Mouse (Mus musculus): Measurements from ENCODE around the gene C9orf72. TPM values are rescaled to one million over a fixed set of nuclear protein-coding genes. Genes with fewer than 3 reads are reported as not detected.

C9orf72 gene
- total RNA-seq, 2 experiments from 2014 or later: 33.6 to 33.7 TPM

DNA sequence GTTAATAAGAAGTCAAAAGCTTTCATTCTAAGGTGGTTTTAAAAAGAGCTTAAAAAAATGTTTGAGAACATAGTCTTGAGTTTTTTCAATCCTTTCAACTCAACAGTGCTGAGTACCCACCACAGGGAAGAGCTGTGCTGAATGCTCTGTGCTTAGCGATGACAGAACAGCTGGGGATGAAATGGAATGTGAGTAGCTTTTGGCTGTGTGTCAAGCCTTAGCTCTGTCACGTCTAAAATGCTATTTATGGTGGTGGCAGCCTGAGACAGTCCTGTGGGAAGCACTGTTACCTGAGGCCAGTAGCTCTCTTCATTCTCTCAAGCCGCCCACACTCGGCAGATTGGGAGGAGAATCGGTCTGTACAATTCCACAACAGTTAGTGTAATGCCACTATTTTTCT, 36.2 kb downstream of the C9orf72 start:
- no peak for DNase-seq (ENCODE audit: extremely low spot score in 1 of 2, low spot score in 2 of 2)
- intact Hi-C loops (cut with DNase I): loop anchor here (5.0 kb wide), 1 partner anchor 227 kb away; no protein-coding TSS in a partner anchor

DNA sequence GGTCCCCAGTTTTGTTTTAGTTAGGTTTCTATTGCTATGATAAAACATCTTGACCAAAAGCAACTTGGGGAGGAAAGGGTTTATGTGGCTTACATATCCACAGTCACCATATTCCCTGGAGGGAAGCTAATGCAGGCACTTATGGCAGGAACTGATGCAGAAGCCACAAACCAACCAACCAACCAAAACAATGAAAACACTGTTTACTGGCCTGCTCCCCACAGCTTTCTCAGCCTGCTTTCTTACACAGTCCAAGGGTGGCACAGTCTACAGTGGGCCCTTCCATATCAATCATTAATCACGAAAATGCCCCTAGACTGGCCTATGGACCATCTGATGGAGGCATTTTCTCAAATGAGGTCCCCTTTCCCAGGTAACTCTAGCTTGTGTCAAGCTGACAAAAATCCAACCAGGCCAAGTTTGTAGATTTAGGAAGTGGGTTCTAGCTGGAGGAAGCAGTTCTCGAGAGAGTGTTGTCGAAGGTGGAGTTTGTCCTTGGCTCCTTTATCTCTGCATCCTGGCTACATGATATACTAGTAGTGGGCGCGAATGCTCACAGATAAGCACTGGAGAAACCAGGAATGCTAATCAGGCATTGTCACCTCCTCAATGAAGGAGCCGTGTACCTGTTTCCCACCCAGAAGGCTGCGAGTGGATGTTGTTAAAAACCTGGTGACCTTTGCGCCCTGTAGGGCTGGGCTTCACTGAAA, 38.2 kb downstream of the C9orf72 start:
- no peak for DNase-seq (ENCODE audit: extremely low spot score in 1 of 2, low spot score in 2 of 2)
- intact Hi-C loops (cut with DNase I): no loop called here

DNA sequence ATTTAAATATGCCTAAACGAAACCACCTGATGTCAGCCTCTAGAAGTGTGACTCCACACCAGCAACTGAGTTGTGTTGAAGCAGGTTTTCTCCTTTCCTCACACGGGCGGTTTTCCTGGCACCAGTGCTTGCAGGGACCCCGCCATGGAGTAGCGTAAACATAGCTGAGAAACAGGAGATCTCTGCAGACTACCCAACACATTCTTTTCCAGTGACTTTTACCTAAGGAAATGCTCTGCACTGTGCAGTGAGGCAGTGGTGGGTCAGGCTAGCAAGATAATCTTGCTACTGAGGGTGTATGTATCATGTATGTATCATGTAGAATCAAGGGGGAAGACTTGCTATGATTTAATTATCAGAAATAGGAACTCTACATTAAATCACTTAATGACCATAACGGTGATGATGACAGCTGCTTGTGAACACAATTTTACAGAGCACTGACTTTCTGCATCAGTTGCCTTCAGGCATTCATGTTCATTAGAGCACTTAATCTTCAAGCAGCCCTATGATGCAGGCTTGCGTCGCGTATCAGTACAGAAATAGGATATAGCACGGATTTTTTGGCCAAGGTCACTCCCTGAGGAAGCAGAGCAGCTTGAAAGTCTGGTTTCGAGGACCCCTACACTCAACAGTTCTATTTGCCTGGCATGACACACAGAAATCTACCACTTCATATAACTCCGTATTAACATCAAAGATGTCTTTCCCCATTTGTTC, 47.9 kb downstream of the C9orf72 start:
- DNase-seq (ENCODE audit: extremely low spot score in 1 of 2, low spot score in 2 of 2): no peak
- intact Hi-C loops (cut with DNase I): no loop called here

DNA sequence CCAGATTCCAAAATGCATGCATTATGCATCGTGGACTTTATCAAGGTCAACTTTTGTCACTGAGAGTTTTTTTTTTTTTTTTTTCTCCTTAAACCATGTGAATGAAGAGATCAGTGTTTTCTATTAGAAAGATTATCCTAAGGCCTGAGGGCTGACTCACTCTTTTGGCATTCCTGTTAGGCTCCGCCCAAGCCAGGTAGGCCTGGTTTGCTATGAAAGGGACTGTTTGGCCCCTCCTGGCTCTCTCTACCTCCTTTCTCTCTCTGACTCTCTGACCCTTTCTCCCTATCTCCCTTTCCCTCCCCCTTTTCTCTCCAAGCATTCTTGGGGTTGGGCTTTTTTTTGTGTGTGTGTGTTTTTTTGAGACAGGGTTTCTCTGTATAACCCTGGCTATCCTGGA, 50.4 kb downstream of the C9orf72 start:
- DNase-seq (ENCODE audit: extremely low spot score in 1 of 2, low spot score in 2 of 2): no peak
- intact Hi-C loops (cut with DNase I): no loop called here

DNA sequence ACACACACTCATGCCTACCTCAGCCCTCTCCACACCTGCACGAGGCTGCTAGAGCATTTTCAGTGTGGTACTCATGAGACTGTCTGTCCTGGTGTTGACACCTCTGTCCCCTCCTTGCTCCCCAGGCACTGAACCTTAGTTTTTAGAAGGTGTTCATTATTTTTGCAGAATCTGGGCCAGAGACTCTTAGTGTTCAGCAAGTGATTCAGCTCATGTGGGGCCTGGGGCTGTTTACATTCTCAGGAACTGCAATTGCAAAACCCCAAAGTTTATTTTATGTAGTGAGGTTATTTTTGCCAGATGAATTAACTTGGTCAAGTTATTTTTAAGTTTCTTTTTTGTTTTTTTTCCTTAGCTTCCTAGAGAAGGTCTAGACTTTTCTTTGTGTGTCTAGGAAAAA, 52.4 kb downstream of the C9orf72 start:
- intact Hi-C loops (cut with DNase I): no loop called here
- no peak for DNase-seq (ENCODE audit: extremely low spot score in 1 of 2, low spot score in 2 of 2)

DNA sequence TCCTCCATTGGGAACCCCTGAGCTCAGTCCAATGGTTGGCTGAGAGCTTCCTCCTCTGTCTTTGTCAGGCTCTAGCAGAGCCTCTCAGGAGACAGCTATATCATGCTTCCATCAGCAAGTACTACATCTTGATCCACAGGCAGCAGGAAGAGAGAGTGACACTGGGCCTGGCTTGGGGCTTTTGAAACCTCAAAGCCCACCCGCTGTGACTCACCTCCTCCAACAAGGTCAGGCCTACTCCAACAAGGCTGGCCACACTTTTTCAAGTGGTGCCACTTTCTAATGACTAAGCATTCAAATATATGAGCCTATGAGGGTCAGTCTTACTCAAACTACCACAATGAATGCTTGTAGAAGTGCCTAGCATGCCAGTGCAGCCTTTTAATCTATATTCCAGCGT, 53.5 kb downstream of the C9orf72 start:
- DNase-seq (ENCODE audit: extremely low spot score in 1 of 2, low spot score in 2 of 2): no peak
- intact Hi-C loops (cut with DNase I): no loop called here

DNA sequence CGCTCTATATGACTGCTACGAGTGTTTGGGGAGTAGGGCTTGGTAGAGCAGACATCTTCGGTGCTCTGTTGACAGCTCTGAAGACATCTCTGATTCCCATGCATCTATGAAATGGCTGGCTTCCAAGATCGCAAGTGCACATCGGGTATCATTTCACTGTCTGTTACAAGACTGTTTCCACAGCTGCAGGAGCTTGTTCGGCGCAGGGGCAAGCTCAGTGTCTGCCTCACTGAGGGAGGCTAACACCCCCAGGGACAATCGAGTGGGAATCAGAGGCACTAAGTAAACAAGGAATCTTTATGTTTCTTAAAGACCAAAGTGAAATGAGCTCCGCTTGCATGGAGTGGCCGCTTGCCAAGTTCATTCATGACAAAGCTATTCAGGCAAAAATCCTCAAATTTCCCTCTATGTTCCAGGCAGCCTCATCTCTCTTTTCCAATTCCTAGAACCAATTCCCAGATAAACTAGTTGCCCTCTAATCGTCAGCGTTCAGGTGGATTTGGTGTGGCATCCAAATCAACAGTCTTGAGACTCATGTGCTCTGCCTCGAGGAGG, 56.3 kb downstream of the C9orf72 start:
- DNase-seq (ENCODE audit: extremely low spot score in 1 of 2, low spot score in 2 of 2): peak in 1 of 2 experiments; percentile 37
- intact Hi-C loops (cut with DNase I): no loop called here

DNA sequence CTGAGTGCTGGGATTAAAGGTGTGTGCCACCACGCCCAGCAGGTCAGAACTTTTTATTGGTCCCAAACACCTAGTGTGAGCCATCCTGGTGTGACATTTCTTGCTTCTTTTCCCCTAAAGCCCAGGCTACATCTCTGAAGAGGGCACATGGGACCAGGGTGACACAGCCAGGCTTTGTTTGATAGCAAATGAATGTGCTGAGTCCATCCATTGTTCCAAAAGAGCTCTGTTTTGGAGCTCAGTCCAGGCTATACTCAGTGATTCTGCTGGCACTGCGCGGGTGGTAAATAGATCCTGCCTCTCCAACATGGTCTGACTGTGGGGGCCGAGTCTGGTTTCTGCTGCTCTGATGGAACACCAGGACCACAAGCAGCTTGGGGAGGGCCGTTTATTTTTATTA, 58.1 kb downstream of the C9orf72 start:
- intact Hi-C loops (cut with DNase I): no loop called here
- DNase-seq (ENCODE audit: extremely low spot score in 1 of 2, low spot score in 2 of 2): no peak

DNA sequence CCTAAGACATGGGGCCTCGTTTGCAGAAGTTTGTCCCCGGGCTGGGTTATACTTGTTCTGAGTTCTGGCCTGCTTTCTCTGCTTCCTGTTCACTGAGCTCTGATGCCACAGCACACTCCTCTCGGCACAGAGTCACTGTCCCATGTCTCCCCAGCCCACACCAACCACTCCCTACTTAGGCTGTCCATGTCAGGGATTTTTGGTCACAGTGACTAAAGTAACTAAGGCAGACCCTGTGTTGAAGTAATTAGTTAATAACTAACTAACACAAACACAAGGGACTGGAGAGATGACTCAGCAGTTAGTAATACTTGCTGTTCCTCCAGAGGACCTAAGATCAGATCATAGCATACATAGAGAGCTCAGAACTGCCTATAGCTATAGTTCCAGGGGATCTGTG, 60.0 kb downstream of the C9orf72 start:
- DNase-seq (ENCODE audit: extremely low spot score in 1 of 2, low spot score in 2 of 2): no peak
- intact Hi-C loops (cut with DNase I): no loop called here

DNA sequence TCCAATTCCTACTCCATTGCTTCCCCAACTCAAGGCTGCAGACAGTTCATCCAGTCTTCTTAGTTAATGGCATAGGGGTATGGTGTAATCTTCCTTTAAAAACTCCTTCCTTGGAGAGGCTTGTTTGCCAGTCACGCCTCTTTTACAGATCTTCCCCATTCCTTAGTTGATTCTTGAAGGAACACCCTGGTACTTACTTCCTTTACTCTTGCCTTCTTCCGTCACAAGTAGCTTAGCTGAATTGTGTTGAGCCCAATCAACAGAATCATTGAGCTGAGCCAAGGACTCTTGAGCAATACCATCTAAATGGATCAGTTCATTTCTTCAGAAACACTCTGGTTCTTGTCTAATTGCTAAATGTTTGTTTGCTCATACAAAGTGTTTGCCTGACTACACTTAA, 60.7 kb downstream of the C9orf72 start:
- no peak for DNase-seq (ENCODE audit: extremely low spot score in 1 of 2, low spot score in 2 of 2)
- intact Hi-C loops (cut with DNase I): no loop called here

DNA sequence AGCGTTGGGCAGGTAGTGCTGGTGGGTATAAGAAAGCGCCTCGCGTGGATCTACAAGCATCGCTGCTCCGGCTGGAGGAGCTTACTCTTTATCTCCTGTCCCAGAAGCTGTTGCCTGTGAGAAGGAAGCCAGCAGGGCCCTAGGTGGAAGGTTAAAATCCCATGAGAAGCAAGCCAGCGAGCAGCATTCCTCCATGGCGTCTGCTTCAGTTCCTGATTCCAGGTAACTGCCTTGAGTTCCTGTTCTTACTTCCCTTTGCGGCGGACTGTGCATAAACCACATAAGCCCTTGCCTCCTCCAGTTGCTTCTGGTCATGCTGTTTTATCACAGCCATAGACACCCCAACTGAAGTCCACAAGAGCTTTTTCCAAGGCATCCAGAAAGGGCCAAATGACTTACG, 68.2 kb downstream of the C9orf72 start:
- intact Hi-C loops (cut with DNase I): loop anchor here (2.0 kb wide), 1 partner anchor 197 kb away; no protein-coding TSS in a partner anchor
- DNase-seq (ENCODE audit: extremely low spot score in 1 of 2, low spot score in 2 of 2): no peak

DNA sequence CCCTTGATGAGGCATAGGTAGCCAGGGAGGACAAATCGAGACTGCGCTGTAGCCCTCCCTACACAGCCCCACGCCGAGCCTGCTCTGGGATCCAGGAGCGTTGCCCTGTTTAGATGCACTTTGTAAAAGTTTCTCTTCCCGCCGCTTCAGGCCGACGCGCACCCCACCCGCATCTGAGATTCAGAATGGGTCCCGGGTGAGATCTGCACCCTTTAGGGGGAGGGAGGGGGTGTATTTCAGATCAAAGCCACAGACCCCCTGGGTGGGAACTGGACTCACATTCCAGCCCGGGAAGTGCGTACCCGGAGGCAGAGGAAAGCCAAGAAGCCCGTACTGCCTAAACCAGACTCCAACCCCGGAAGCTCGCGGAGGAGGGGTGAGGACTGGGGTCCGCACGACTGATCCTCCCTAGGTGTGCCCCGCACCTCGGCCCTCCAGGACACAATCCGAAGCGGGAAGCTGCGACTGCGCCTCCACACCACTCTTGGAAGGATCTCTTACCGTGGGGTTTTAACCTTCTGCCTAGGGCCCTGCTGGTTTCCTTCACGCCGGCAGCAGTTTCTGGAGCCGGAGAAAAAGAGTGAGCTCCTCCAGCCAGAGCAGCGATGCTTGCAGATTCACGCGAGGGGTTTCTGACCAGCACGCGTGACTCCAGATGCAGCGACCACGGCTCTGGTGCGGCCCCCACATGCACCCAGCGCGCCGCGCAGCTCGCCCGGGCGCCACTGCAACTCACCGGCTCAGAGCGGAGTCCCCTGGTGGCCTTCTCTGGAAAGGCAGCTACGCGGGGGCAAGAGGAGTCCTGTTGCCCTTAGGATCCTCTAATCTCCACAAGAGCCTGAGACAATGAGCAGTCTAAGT, 69.0 kb downstream of the C9orf72 start, which contains the start of gene Mob3b:
Mob3b (minus strand) TSS at position 734 of the 861 bp plus-strand sequence.
- DNase-seq (ENCODE audit: extremely low spot score in 1 of 2, low spot score in 2 of 2): peak; percentile 62 to 90
- intact Hi-C loops (cut with DNase I): loop anchor here (2.0 kb wide), 1 partner anchor 196 kb away; no protein-coding TSS in a partner anchor

DNA sequence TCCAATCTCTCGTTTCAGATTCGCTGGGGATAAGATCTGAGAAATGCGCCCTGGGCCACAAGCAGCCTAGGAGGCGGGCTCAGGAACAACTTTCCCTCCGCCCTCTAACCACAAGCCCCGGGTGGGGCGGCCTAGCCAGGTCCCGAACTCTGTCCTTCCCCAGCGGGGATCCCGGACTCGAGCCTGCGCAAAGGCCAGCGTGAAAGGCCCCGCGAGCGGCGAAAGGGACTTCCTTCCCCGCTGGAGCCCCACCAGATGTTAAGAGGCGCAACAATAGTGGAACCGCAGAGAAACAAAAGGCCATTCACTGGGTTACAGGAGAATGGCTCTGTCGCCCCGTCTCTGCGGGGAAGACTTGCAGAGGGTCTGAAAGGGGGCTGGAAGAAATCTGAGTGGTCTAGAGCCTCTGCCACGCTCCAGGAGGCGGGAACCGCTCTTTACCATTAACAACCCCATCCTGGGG, 69.8 kb downstream of the C9orf72 start:
- intact Hi-C loops (cut with DNase I): loop anchor here (2.0 kb wide), 1 partner anchor 195 kb away; no protein-coding TSS in a partner anchor

DNA sequence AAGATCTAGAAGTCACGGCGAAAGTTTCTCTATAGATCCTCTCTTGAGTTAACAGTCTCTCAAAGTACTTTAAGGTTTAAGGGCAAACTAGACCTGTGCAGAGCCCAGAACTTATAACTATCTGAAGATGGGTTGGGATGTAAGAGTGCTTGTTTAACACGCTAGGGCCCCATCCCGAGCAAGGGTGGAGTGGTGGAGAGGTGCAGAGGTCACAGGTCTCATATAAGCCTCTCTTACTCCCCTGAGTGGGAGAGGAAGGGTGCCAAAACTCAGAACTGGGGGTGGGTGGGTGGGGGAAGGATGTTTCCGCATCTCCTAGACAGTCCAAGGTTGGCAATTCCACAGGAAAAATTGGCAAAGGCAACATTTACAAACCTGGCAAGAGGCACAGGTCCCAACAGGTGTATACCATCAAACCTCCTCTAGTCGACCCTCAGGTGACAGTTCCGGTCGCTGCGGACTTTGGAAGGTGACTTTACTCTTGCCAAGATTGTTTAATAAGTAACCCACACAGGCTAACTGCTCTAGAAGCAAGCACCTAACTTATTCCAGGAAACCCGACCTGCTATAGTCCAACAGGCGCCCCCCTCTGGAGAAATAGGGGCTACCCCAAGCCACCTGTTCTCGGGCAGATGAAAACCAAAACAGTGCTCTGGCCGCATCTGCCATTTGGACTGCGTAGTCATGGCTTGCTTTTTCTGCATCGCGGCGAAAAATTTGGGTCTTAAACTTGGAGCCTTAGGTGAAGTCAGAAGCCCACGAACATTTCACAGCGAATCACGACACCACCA, 70.6 kb downstream of the C9orf72 start:
- intact Hi-C loops (cut with DNase I): no loop called here

More for the DNA sequence above, 69.8 kb downstream of the C9orf72 start:
- peak in 1 of 2 experiments; percentile 89 for DNase-seq (ENCODE audit: extremely low spot score in 1 of 2, low spot score in 2 of 2)

DNA sequence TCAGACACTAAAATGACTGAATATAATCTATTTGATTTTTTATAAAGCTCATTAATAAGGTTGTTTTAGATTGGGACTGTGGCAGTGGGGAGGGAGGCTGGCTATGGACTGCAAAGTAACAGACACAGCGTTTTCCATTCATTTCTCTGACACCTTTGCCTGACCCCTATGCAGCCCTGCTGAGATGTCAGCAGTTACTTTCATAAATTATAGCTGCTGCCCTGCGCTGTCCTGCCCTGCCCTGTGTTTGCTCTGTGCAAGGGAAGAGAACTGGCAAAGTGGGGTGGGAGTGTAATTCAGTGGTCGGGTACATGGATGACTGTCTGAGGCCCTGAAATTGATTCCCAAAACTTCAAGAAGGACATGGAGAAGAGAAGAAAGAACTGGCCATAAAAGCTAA, 71.9 kb downstream of the C9orf72 start:
- no peak for DNase-seq (ENCODE audit: extremely low spot score in 1 of 2, low spot score in 2 of 2)
- intact Hi-C loops (cut with DNase I): no loop called here

More for the DNA sequence above, 70.6 kb downstream of the C9orf72 start:
- peak in 1 of 2 experiments; percentile 53 for DNase-seq (ENCODE audit: extremely low spot score in 1 of 2, low spot score in 2 of 2)

DNA sequence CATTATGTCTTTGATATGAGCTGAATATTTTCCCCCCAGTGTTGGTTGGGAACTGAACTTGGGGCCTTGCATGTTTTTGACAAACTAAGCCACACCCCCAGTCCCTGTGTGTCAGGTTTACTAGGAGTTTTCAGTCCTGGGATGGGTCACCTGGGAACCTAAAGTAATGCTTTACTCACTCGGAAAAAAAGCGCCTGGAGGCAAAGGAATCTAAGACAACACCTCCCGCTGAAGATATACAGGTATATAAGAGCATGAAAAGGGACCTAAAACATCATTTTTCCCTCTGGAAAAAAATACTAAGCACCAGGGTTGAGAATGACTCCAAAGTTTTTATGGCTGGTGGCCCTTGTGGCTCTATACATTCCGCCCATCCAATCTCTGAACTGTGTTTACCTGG, 74.2 kb downstream of the C9orf72 start, which contains the start of gene Ifnk:
Ifnk (plus strand) TSS at position 301 of the 400 bp plus-strand sequence.
- intact Hi-C loops (cut with DNase I): no loop called here
- DNase-seq (ENCODE audit: extremely low spot score in 1 of 2, low spot score in 2 of 2): no peak

DNA sequence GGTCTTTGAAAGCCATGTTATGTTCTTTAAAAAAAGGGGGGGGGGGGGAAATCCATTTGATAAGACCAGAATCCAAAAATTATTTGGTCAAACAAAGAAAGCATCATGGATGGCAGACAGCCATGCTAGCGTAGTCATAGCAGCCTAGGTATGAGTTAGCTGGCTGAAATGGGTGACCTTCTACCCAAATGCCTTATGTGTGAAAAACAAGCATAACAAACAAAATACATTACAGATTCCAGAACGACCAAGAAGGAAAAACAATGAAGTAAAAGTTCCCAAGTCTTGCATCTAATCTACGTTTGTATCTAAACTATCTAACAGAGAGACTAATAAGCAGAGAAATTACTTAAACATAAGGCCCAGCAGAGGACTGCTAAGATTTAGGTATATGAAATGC, 75.3 kb downstream of the C9orf72 start:
- no peak for DNase-seq (ENCODE audit: extremely low spot score in 1 of 2, low spot score in 2 of 2)
- intact Hi-C loops (cut with DNase I): no loop called here

DNA sequence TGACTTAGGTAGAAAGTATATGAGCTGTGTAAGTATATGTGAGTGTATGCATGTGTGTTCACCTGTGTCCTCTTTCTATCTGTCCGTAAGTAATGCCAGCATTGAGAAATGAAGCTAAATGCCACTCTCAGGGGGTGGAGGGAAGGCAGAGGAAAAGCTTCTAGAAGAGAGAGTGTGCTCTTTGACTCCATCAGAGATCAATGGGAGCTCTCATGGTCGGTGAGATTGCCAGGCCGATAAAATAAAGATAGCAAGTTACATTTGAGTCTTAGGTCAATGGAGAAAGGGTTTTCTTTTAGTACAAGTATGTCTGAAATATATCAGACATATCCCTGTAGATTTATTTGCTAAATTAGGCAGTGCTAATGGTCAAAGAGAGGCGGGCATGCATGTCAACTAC, 77.6 kb downstream of the C9orf72 start:
- intact Hi-C loops (cut with DNase I): no loop called here
- no peak for DNase-seq (ENCODE audit: extremely low spot score in 1 of 2, low spot score in 2 of 2)
